Mouse (Mus musculus) megakaryocyte progenitor cell, adult 5-6 weeks (primary cell): ENCODE measurements around the gene Plxna1. TPM values are rescaled to one million over a fixed set of nuclear protein-coding genes. Genes with fewer than 3 reads are reported as not detected.
A peak's percentile ranks its signal among the peaks of the same experiment; 100 is the strongest.

ENCODE experiments used
- ATAC-seq: replicated peaks from 2 replicates; pipeline ENCODE4 v1.8.0; 2016; ENCODE audit warnings: mild to moderate bottlenecking, moderate TSS enrichment, inconsistent platforms; ENCODE audit not compliant: poor library complexity
- total RNA-seq, 2 experiments: library from RNA; stranded (forward) in 1 of 2; stranded (reverse) in 1 of 2; fragments of 157-497, 149-512 nt in 1 of 2; fragments of 200-1000 nt in 1 of 2; gene quantifications; 2 replicates each; pipeline versions ENCODE4 v1.2.3 to v1.2.4; 2015 to 2017

Plxna1 gene
- total RNA-seq, 2 experiments from 2014 or later: 0.50 to 3.6 TPM

- ATAC-seq: 0 out of 2 replicates have a peak, but pooled peaks have one; percentile 18
Observed at GRCm38 (mm10) chr6:89285561-89286285, 76.7 kb downstream of the Plxna1 start.

GRCm38 (mm10) chr6:89285116-89285515, 77.3 kb downstream of the Plxna1 start:
- no peak for ATAC-seq

- no peak for ATAC-seq
Observed at GRCm38 (mm10) chr6:89283095-89283494, 79.3 kb downstream of the Plxna1 start.

- no peak for ATAC-seq
Observed at GRCm38 (mm10) chr6:89282626-89283025, 79.8 kb downstream of the Plxna1 start.

GRCm38 (mm10) chr6:89281492-89282332, 80.7 kb downstream of the Plxna1 start:
- ATAC-seq: no peak

- ATAC-seq: peak; percentile 97
Observed at GRCm38 (mm10) chr6:89280555-89280954, 81.9 kb downstream of the Plxna1 start.

GRCm38 (mm10) chr6:89271731-89272475, 90.5 kb downstream of the Plxna1 start:
- ATAC-seq: no peak

GRCm38 (mm10) chr6:89267181-89267580, 95.2 kb downstream of the Plxna1 start:
- no peak for ATAC-seq

Other genes starting within 250 kb of the Plxna1 start
- 19.3 and 19.7 TPM in 2 replicates for gene Chchd6, start 233.0 kb upstream of the Plxna1 start, total RNA-seq (2015)
- gene Chchd6, start 233.0 kb upstream of the Plxna1 start, total RNA-seq (2017): 8.8 and 10.3 TPM in 2 replicates